Mouse (Mus musculus) megakaryocyte, embryonic 14.5 days (primary cell): ENCODE results near the gene Ash1l.

Source experiments
- FLI1 ChIP-seq: IDR thresholded peaks from 2 replicates; pipeline ENCODE4 v1.6.1; 2012; ENCODE audit warnings: low read length, inconsistent platforms, mixed read lengths
- GATA1 ChIP-seq: IDR thresholded peaks from 3 replicates; pipeline ENCODE4 v1.6.1; 2012; ENCODE audit warnings: mixed read lengths, low read length, inconsistent platforms, borderline replicate concordance

- TF ChIP-seq GATA1, result no peak
- TF ChIP-seq FLI1, result no peak
Measured at GRCm38 (mm10) chr3:89090694-89091655, 140.6 kb downstream of the Ash1l start.
